Mouse (Mus musculus): ENCODE measurements around the gene Vmn1r220.
"Not testable (repeated sequence)": the region's sequence is repeated elsewhere in the genome, so short reads cannot be mapped to it uniquely, and the experiment has no call there.

DNA sequence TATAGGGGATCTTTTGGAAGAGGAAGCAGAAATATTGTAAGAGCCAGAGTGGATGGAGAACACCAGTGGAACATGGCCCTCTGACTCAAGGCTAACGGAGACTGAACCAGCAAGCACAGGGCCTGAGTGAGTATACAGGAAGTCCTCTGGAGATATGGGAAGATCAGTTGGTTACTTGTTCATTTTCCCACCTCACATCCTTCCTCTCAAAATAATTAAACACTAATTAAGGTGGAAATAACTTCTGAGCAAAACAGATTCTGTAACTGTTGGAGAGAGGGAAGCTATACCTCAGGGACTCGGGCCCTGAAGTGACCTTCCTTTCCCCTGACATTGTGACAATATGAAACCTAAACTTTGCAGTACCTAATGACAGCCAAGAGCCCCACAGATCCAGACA is 26.1 kb upstream of the Vmn1r220 start, which contains the start of gene Vmn1r221:
- TF ChIP-seq GATA1 (IDR thresholded peaks at IDR 0.05; ENCODE audit: borderline replicate concordance, low read length); FLI1 (IDR thresholded peaks at IDR 0.05; ENCODE audit: low read length): not testable (repeated sequence)

Measured in megakaryocyte, embryonic 14.5 days (primary cell).